Mouse (Mus musculus) c-Kit-positive CD71-positive TER-119-negative erythroid progenitor cells, embryonic 14.5 days (primary cell): ENCODE measurements around the gene Armc7.
"Not testable (repeated sequence)": the region's sequence is repeated elsewhere in the genome, so short reads cannot be mapped to it uniquely, and the experiment has no call there.

ENCODE experiments used
- DNase-seq: peaks from one replicate; pipeline ENCODE4 v3.0.0-alpha.2; 2013; ENCODE audit warnings: low read depth

Armc7 gene

DNA sequence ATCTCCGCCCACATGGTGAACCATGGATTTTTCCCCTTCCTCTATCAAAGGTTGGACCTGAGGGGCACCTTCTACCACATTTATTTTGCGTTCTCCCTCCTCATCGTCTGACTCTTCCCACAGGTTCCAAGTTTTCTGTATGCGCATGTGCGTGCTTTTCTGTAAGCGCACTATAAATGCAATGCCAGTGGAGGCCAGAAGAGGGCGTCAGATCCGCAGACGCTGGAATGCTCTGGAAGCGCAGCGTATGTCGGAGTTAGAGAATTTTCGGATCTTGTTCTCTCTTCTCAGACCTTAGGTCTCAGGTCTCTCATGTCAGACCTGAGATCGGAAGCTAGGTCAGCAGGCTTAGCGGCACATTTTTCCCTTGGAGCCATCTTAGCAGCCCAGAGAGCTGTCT lies 19.8 kb upstream of the Armc7 start:
- DNase-seq = no peak

- no peak for DNase-seq
Observed at GRCm38 (mm10) chr11:115456182-115456581, 19.3 kb upstream of the Armc7 start.

DNA sequence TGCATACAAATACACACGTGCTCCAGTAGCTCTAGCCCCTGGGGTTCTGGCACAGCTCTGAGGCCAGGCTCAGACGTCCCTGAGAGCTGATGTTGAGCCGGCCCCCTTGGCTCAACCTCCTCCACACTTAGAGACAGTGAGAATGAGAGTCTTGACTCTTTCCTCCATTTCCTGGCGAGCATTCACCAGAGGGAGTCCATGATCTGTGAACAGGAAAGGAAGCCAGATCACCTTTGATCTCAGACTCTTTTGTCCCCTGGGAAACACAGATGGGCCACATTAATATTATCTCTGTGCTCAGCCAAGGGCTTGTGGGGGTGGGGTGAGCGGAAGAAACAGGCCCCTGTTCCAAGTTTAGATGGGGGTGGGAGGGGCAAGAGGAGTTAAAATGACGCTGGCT lies 18.1 kb upstream of the Armc7 start:
- DNase-seq = no peak

DNA sequence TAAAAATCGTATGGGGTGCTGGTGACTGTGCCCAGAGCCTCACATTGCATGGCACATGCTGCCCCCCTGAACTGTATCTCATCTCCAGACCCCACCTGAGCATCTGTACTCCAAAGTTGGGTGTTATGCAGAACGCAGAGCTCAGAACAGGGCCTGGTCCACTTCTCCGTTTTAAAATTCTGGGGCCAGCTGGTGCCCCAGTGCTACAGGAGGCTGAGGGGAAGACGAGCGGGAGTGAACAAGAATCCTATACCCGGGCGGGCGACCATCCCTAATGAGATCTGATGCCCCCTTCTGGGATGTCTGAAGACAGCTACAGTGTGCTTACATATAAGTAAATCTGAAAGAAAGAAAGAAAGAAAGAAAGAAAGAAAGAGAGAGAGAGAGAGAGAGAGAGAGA lies 14.5 kb upstream of the Armc7 start:
- no peak for DNase-seq

DNA sequence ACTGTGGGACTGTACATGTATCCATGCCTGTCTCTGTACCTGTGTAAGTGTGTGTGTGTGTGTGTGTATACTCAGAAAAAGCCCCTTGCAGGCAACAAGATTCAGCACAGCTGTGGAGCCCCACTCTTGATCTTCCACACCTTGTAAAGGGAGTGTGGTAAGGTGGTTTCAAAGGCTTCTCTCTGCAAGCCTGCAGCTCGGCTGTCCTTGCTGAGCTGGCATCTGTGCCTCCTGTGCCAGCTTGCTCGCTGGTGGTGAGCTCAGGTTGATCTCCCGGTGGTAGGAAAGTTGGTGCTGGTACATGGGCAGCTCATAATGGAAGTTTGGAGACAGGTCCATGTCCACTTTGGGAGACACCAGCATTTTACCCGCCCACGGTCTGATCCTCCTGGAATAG lies 13.6 kb upstream of the Armc7 start:
- no peak for DNase-seq

DNA sequence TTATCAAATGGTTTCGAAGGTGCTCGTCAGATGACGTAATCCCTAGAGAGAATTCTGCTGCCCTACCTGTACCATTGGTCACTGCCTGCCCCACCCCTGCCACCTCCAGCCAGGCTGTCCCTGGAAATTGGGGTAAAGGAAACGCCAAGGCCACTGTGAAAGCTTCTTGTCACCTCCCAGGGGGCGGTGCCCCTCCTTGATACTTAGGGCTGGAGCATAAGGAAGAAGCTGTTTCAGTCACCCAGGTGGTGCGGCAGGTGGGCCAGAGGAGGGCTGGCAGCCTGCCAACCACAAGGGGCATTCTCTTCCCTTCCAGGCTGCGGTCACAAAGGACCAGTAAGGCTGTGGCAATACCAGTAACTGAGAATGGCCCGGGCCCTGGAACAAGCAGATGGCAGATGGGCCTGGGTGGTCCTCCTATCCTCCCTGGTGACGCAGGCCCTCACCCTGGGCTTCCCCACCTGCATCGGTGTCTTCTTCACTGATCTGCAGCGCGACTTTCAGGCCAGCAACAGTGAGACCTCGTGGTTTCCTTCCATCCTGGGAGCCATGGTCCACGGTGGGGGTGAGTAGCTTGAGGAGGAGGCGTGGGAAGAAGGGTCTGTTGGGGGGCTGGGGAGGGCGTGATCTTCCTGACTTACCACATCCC lies 13.1 kb upstream of the Armc7 start, which contains the start of gene Slc16a5:
Gene Slc16a5 (plus strand): TSS at position 232 of the 649 bp plus-strand sequence.
- no peak for DNase-seq

DNA sequence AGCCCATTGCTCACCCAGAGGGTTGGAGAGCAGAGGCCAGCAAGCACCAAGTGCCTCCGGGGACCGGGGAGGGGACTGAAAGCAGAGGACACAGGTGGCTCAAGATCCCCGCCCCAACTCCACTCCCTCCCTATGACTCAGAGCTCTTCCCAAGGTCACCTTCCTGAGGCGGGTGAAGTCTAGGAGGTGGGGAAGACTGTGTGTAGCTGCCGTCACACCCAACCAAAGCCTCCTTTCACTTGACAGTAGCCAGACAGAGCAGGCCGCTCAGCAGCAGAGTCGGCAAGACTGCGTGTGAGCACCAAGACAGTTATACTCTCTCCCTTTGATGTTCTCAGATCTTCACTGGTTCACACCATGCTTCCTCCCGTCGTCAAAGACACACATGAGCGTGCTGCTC lies 12.1 kb upstream of the Armc7 start:
- no peak for DNase-seq

DNA sequence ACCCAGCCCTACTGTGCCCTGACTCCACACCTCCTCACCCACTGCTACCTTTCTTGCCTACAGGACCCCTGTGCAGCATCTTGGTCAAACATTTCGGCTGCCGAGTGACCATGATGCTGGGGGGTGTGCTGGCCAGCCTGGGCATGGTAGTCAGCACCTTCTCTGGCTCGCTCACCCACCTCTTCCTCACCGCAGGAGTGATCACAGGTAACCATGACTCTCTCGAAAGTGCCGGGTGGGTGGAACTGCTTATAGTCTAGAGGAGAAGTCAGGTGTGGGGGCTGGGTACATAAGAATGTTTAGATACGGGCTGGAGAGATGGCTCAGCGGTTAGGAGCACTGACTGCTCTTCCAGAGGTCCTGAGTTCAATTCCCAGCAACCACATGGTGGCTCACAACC lies 10.6 kb upstream of the Armc7 start:
- DNase-seq = no peak

- no peak for DNase-seq
Observed at GRCm38 (mm10) chr11:115467217-115467618, 8.2 kb upstream of the Armc7 start.

DNA sequence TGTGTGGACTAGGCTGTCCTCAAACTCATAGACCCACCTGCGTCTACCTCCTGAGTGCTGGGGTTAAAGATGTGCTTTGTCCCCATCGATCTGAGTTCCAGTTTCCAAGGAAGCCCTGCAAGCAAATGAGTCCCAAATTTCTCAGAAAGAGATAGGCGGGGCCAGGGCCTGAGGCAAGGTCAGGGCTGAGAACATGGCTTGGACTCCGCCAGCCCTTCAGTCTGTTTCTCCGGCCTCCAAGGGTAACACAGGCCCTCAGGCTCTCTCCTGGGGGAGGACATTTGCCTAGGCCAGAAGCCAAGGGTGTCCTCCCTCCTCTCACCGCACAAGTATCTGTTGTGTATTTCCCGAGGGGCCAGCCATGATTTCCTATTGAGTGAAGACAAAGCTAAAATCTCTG lies 3.3 kb upstream of the Armc7 start:
- DNase-seq = no peak

GRCm38 (mm10) chr11:115473626-115474275 lies 1.7 kb upstream of the Armc7 start:
- peak; percentile 97 for DNase-seq

DNA sequence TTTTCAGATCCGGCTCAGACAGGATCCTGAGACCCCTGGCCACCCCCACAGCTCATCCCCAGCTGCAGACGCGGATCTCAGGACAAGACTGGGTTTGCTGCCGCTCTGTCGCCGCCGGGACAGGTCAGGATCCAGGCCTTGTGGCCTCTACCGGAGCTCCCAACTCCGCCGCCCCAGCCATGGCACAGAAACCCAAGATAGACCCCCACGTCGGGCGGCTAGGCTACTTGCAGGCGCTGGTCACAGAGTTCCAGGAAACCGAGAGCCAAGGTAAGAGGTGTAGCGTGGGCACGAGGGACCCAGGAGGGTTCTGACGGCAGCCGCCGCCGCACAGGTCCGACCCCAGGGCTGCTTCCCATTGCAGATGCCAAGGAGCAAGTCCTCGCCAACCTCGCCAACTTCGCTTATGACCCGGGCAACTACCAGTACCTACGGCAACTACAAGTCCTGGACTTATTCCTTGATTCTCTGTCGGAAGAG lies 331 bp downstream of the Armc7 start:
- no peak for DNase-seq

- DNase-seq = not testable (repeated sequence)
Observed at GRCm38 (mm10) chr11:115476630-115477029, 1.2 kb downstream of the Armc7 start.

DNA sequence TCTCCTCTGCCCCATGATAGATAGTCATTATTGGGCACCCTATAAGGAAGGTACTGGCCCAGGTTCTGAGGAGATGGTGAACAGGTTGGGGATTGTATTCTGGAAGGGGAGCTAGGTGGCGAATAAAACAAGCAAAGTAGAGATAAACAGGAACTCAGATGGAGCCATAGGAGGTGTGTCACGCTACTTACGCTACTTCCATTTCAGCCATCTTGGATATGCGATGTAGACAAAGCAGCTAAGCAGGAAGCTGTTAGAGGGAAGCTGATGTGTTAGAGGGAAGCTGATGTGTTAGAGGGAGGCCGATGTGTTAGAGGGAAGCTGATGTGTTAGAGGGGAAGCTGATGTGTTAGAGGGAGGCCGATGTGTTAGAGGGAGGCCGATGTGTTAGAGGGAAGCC lies 1.9 kb downstream of the Armc7 start:
- not testable (repeated sequence) for DNase-seq

DNA sequence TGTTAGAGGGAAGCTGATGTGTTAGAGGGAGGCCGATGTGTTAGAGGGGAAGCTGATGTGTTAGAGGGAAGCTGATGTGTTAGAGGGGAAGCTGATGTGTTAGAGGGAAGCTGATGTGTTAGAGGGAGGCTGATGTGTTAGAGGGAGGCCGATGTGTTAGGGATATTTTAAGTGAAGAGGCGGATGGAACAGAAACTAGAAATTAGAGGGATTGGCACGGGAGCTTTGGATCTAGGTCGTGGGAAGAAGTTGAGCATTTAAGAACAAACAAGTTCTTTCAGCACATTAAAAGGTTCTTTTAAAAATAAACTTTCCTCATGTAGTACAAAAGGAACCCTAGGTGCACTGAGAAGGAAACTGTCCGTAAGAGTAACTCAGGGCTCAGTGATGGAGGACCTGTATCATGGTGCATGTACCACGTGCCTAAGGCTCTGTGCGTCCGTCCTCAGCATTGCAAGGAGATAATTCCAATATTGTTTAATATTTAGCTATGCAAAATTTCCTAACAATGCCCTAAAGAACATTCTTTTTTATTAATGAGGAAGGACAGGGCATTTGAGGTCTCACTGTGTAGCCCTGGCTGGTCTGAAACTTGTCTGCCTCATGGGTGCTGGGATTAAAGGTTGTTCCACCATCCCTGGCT lies 3.0 kb downstream of the Armc7 start:
- DNase-seq = no peak

DNA sequence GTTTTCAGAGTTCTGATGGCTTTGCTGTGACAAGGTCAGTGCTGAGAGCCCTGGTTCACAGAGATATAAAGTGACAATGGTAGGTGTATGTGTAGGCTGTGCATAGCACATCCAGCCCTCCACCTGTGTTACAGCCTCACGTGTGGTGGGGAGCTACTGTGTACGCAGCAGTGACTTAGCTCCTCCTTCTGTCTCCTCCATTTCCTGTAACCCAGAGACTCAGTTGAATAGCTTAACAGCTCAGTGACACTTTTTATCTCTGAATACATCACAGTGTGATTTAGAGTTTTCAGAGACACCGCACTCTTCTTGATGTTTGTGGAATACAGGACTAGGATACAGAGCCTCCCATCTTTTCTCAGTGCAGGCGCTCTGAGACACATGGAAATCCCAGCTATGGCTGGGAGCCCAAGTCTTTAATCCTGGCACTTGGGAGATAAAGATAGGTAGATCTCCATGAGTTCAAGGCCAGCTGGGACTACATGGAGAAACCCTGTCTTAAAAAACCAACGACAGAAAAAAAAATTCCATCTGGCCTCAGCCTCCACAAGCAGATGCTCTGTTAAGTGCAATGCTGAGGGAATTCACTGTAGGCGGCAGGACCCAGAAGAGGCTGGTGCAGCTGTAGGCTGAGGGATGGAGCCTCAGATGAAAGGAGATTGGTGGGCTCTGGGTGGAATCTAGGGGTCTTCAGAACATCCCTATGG lies 6.2 kb downstream of the Armc7 start:
- no peak for DNase-seq

- DNase-seq = no peak
Observed at GRCm38 (mm10) chr11:115483278-115483677, 7.8 kb downstream of the Armc7 start.

DNA sequence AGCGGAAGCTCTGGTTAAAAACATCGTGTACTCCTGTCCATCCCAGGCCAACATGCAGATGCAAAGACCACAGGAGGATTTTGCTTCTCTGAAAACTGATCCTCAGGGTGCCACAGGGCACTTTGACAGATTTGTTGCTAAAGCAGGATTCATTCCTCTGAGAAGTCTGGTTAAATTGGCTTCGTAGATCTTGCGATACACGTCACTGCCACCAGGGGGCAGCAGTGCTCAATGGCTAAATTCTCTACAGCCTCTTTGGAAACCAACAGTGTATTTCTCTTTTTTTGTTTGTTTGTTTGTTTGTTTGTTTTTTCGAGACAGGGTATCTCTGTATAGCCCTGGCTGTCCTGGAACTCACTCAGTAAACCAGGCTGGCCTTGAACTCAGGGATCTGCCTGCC lies 8.3 kb downstream of the Armc7 start:
- peak; percentile 77 for DNase-seq

- no peak for DNase-seq
Observed at GRCm38 (mm10) chr11:115485155-115485554, 9.7 kb downstream of the Armc7 start.

DNA sequence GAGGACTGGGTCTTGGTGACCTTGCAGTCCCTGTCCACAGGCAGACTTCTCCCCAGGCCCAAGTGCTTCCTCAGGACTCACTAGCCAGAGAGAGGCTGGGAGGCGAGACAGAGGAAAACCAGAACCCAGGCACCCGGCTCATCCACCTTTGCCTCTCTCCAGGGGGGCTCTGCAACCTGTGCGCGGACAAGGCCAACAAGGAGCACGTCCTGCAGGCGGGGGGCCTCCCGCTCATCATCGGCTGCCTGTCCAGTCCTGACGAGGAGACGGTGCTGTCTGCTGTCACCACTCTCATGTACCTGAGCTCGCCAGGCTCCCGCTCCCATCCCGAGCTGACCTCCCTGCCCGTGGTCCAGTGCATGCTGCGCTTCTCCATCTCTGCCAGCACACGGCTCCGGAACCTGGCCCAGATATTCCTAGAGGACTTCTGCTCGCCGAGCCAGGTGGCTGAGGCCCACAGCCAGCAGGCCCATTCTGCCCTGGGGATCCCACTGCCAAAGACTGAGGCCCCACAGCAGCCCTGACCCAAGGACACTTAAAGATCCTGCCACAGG lies 13.2 kb downstream of the Armc7 start:
- DNase-seq = no peak

DNA sequence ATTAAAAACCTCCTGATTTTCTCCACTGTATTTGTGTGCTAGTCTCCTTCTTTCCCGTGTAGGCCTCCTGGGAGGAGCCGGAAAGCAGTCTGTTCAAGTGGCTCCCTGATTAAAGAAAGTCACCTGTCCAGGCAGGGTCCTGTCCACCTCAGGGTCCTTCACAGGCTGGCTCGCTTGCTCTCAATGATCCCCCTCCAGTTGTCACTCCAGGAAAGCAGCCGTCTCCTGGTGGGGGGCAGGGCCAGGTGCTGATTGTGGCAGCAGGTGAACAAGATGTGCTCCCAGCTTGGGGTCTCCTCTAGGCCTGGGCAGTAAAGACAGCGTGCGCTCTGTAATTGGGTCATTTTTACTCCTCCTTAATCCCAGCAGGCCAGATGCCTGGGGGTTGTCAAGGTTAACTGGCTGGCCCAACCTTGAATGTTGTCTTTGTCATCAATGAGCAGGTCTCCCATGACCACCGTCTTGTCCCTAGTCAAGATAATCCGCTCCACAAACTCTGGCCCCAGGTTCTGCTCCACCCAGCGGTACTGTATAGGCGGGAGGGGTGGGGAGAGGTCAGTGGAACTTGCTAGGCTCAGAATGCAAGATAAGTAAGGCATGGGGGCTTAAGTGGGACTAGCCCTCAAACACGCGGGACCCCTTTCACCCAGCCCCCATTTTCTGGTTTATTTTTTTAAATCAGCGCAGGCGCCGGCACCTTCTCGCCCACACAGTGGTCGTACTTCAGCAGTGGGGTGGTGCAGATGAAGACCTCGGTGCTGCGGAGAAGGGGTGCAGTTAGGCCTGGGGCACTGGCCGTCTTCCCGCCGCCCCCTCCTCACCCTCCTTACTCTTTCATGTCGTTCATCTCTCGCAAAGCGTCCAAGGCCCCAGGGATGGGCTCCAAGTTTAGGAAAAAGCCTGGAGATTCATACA lies 15.2 kb downstream of the Armc7 start:
- no peak for DNase-seq
